Mouse (Mus musculus): ENCODE data around the gene Fam192a. TPM values are rescaled to one million over a fixed set of nuclear protein-coding genes. Genes with fewer than 3 reads are reported as not detected.

Gene Fam192a
- total and polyA plus RNA-seq, 2 experiments from 2014 or later = 17.4 to 30.4 TPM

GRCm38 (mm10) chr8:94532873-94533671, 68.7 kb downstream of the Fam192a start, which contains the start of gene Cpne2:
Cpne2 (plus strand) TSS chr8:94532990.
- DNase-seq (ENCODE audit: low spot score) = peak; percentile 45
- Histone ChIP-seq H3K4me2 (ENCODE audit: low read depth, low read length) (peak within 1 kb of the TSS; percentile 89), H3K36me3 (replicated peaks; ENCODE audit: control insufficient read depth, insufficient read depth, low read length) (no peaks in the 10 kb centered on the region), H3K4me3 (ENCODE audit: low read depth, low read length) (peak within 1 kb of the TSS; percentile 62), H3K9ac (replicated peaks; ENCODE audit: low read depth, low read length) (peak within 1 kb of the TSS; percentile 56), H3K27me3 (ENCODE audit: control insufficient read depth, insufficient read depth, low read length) (peaks cover 37% of the 10 kb centered on the region), H3K4me1 (ENCODE audit: control insufficient read depth, insufficient read depth) (peaks cover 5% of the 10 kb centered on the region; the same call in 1 of the 2 replicates), H3K9me3 (replicated peaks; ENCODE audit: control insufficient read depth, low read length) (no peaks in the 10 kb centered on the region), H3K27ac (ENCODE audit: low read depth) (no peak within 1 kb of the TSS)
- TF ChIP-seq CTCF (IDR thresholded peaks at IDR 0.05; ENCODE audit: low read depth) (peak; percentile 8; the same call in 1 of the 2 replicates), EP300 (IDR thresholded peaks at IDR 0.05; ENCODE audit: low read depth) (no peak)
- 2% methylated on average over 57 of the region's 81 CpGs for WGBS
- peak; percentile 81 for ATAC-seq (ENCODE audit: insufficient read depth, low read depth)

GRCm38 (mm10) chr8:94532525-94532872, 69.3 kb downstream of the Fam192a start:
- peak overlapping the region; percentile 62 for H3K4me3 ChIP-seq (ENCODE audit: low read depth, low read length)
- H3K36me3 ChIP-seq (replicated peaks; ENCODE audit: control insufficient read depth, insufficient read depth, low read length) = no peaks in the 10 kb centered on the region
- DNase-seq (ENCODE audit: low spot score) = no peak
- H3K9me3 ChIP-seq (replicated peaks; ENCODE audit: control insufficient read depth, low read length) = no peaks in the 10 kb centered on the region
- peak overlapping the region; percentile 89 for H3K4me2 ChIP-seq (ENCODE audit: low read depth, low read length)
- H3K27me3 ChIP-seq (ENCODE audit: control insufficient read depth, insufficient read depth, low read length) = peaks cover 37% of the 10 kb centered on the region
- H3K9ac ChIP-seq (replicated peaks; ENCODE audit: low read depth, low read length) = peak overlapping the region; percentile 56
- ATAC-seq (ENCODE audit: insufficient read depth, low read depth) = no peak
- H3K4me1 ChIP-seq (ENCODE audit: control insufficient read depth, insufficient read depth) = peaks cover 5% of the 10 kb centered on the region; the same call in 1 of the 2 replicates
- TF ChIP-seq EP300 (IDR thresholded peaks at IDR 0.05; ENCODE audit: low read depth) = no peak
- no peak for TF ChIP-seq CTCF (IDR thresholded peaks at IDR 0.05; ENCODE audit: low read depth)
- under 1% methylated on average over 32 of the region's 34 CpGs for WGBS
- H3K27ac ChIP-seq (ENCODE audit: low read depth) = no peak overlapping the region

GRCm38 (mm10) chr8:94532000-94532399, 69.8 kb downstream of the Fam192a start:
- Histone ChIP-seq H3K4me2 (ENCODE audit: low read depth, low read length) (peak overlapping the region; percentile 89; the same call in 1 of the 2 replicates), H3K4me3 (ENCODE audit: low read depth, low read length) (peak overlapping the region; percentile 62), H3K27ac (ENCODE audit: low read depth) (no peak overlapping the region), H3K4me1 (ENCODE audit: control insufficient read depth, insufficient read depth) (peaks cover 5% of the 10 kb centered on the region; the same call in 1 of the 2 replicates), H3K27me3 (ENCODE audit: control insufficient read depth, insufficient read depth, low read length) (peaks cover 37% of the 10 kb centered on the region), H3K9ac (replicated peaks; ENCODE audit: low read depth, low read length) (no peak overlapping the region), H3K36me3 (replicated peaks; ENCODE audit: control insufficient read depth, insufficient read depth, low read length) (no peaks in the 10 kb centered on the region), H3K9me3 (replicated peaks; ENCODE audit: control insufficient read depth, low read length) (no peaks in the 10 kb centered on the region)
- 10% methylated on average over 8 of the region's 8 CpGs for WGBS
- DNase-seq (ENCODE audit: low spot score) (no peak), ATAC-seq (ENCODE audit: insufficient read depth, low read depth) (no peak)
- TF ChIP-seq EP300 (IDR thresholded peaks at IDR 0.05; ENCODE audit: low read depth) = no peak
- no peak for TF ChIP-seq CTCF (IDR thresholded peaks at IDR 0.05; ENCODE audit: low read depth)

- peaks cover 5% of the 10 kb centered on the region; the same call in 1 of the 2 replicates for H3K4me1 ChIP-seq (ENCODE audit: control insufficient read depth, insufficient read depth)
- TF ChIP-seq EP300 (IDR thresholded peaks at IDR 0.05; ENCODE audit: low read depth) (no peak), CTCF (IDR thresholded peaks at IDR 0.05; ENCODE audit: low read depth) (no peak)
- WGBS = 82% methylated on average over 4 of the region's 4 CpGs
- no peaks in the 10 kb centered on the region for H3K9me3 ChIP-seq (replicated peaks; ENCODE audit: control insufficient read depth, low read length)
- H3K27ac ChIP-seq (ENCODE audit: low read depth) = no peak overlapping the region
- peaks cover 38% of the 10 kb centered on the region for H3K27me3 ChIP-seq (ENCODE audit: control insufficient read depth, insufficient read depth, low read length)
- H3K36me3 ChIP-seq (replicated peaks; ENCODE audit: control insufficient read depth, insufficient read depth, low read length) = no peaks in the 10 kb centered on the region
- ATAC-seq (ENCODE audit: insufficient read depth, low read depth) = no peak
- DNase-seq (ENCODE audit: low spot score) = no peak
- no peak overlapping the region for H3K4me2 ChIP-seq (ENCODE audit: low read depth, low read length)
- H3K9ac ChIP-seq (replicated peaks; ENCODE audit: low read depth, low read length) = no peak overlapping the region
- H3K4me3 ChIP-seq (ENCODE audit: low read depth, low read length) = no peak overlapping the region
Observed at GRCm38 (mm10) chr8:94530643-94531042, 71.2 kb downstream of the Fam192a start.

DNA sequence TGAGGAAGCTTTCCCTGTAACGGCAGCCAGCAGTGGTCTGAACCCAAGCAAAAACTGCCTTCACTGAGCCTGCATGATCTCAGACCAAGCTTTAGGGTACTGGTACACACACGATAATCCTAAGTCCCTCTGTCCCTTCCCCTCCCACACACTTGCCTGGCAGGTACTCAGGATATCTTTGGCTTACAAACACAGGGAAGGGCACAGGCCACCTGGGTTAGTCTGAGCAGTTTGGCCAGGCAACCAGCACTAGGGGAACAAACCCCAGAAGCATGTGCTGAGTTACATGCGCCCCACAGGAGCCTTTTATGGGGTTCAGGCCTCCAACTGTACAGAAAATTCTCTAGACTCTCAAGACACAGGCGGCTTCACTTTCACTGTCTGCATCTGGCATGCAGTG, 71.9 kb downstream of the Fam192a start:
- Histone ChIP-seq H3K9ac (replicated peaks; ENCODE audit: low read depth, low read length) (no peak overlapping the region), H3K27ac (ENCODE audit: low read depth) (no peak overlapping the region), H3K27me3 (ENCODE audit: control insufficient read depth, insufficient read depth, low read length) (peaks cover 31% of the 10 kb centered on the region), H3K4me2 (ENCODE audit: low read depth, low read length) (no peak overlapping the region), H3K4me3 (ENCODE audit: low read depth, low read length) (no peak overlapping the region), H3K36me3 (replicated peaks; ENCODE audit: control insufficient read depth, insufficient read depth, low read length) (no peaks in the 10 kb centered on the region), H3K9me3 (replicated peaks; ENCODE audit: control insufficient read depth, low read length) (no peaks in the 10 kb centered on the region), H3K4me1 (ENCODE audit: control insufficient read depth, insufficient read depth) (peaks cover 5% of the 10 kb centered on the region; the same call in 1 of the 2 replicates)
- ATAC-seq (ENCODE audit: insufficient read depth, low read depth) (no peak), DNase-seq (ENCODE audit: low spot score) (no peak)
- WGBS = 67% methylated on average over 4 of the region's 4 CpGs
- no peak for TF ChIP-seq EP300 (IDR thresholded peaks at IDR 0.05; ENCODE audit: low read depth)
- no peak for TF ChIP-seq CTCF (IDR thresholded peaks at IDR 0.05; ENCODE audit: low read depth)
